Mouse (Mus musculus): Measurements from ENCODE around the gene Smdt1.
"Not testable (repeated sequence)": the region's sequence is repeated elsewhere in the genome, so short reads cannot be mapped to it uniquely, and the experiment has no call there.

The Smdt1 gene

DNA sequence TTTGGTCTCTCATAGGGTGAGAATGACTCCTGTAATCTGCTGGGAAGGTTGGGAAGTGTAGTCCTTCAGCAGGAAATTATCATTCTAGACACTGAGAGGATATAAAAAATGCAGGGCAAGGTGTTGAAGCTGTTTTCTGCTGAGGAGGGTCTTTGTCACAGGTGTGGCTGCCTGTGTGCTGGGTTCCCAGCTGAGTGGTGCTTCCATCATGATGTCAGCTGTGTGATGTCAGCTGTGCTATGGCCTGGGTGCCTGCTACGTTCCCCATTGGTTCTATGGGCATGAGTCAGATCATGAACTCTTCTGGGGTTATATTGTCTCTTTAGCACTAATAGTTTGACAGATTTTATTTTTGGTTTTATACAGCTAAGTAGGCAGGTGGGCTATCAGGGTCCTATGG, 30.1 kb downstream of the Smdt1 start:
- DNase-seq (ENCODE audit: low read depth, low spot score) = no peak

DNA sequence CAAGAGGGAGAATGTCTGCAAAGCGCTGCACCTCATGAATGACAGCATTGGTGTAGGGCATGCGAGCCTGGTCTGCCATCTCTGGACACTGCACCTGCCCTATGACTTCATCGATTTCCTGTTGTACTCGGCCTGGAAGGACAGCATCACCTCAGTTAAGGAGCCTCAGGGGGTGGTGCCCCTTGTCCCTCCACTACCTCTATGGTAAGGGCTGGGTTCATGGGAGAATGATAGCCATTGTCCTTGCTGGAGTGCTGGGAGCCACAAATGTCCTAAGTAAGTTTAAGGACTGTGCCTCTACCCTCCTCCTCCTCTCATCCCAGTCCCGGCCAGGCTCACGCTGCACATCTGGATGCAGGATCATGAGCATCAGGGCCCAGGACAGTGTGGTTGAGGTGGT, 33.7 kb downstream of the Smdt1 start:
- no peak for DNase-seq (ENCODE audit: low read depth, low spot score)

DNA sequence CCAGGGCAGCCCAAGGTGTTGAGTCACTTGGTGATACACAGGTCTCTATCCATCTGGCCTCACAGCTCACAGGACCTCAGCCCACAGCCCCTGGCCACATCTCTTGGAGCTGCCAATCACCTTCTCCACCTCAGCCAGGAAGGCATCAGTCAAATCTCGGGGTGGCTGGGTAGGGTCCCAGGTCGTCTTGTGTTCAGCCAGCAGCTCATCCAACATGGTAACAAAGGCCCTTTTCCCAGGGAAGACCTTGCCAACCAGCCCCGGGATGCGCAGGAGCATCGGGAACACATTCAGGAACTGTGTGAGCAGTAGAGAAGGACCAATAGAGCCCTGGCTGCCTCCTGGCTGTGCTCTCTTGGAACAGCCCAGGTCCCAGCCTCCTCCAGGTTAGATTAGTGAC, 34.2 kb downstream of the Smdt1 start:
- DNase-seq (ENCODE audit: low read depth, low spot score) = no peak

DNA sequence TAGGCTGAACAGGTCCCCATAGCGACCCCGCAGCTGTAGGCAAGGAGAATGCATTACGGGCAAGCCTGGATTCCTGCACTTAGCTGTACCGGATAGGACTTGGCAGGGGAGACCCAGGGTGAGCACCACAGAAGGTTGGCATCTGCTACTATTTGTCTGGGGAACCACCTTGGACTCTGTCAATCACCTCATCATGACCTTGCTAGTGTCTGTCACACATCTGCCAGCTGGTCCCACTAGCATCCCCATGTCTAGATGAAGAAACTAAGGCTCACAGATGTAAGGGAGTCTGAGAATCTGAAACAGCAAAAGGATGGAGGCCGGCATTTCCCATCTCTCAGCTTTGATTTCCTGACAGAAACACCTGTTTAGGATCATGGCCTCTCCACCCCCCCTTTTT, 35.7 kb downstream of the Smdt1 start:
- no peak for DNase-seq (ENCODE audit: low read depth, low spot score)

DNA sequence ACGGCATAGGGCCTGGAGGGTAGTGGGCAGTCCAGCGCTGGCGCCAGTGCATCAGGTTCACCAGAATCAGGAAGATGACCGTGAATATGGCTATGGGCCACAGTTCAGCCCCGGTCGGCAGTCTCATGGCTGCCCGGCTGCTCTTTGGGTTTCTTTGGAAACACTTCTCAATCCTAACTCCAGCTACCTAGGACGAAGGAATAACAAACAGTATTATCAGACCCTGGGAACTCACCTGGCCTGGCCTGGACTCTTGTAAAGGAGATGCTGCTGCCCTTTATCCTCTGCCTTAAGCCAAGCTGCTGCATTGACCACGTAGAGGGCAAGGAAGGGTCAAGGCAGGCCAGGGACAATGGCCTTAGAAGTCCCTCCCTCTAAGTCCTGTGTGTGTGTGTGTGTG, 37.1 kb downstream of the Smdt1 start:
- DNase-seq (ENCODE audit: low read depth, low spot score) = no peak

DNA sequence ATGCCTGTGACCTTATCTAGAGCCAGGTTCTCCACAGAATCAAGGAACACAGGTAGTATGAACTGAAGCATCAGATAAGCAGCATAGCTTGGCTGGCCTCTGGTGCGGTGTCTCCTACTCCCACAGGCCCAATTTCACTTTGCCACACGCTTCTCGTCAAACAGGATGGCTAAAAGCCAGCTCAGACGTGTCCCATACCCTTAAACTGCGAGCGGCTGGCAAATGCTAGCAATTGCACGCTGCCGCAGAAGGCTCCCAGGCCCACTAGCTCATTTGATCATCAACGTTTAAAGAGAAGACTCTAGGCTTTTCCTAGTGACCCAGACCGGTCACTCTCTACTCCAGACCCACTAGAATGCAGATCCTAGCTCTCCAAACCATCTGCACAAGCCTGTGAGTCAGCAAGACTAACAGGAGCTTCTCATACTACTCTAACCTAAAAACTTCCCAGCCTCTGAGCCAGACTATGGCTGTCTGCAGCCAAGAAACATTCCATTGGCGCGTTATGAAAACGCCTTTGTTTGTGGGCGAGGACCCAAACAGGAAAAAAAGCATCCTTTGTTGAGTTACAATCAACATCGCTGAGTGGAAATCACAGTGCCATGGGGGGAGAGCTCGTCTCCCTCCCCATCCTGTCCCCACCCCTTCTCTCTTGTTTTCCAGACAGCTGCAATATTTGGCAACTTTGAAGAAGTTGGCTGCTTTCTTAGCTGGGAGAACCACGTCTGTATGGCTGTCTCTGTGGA, 37.8 kb downstream of the Smdt1 start:
- DNase-seq (ENCODE audit: low read depth, low spot score) = peak; percentile 82

DNA sequence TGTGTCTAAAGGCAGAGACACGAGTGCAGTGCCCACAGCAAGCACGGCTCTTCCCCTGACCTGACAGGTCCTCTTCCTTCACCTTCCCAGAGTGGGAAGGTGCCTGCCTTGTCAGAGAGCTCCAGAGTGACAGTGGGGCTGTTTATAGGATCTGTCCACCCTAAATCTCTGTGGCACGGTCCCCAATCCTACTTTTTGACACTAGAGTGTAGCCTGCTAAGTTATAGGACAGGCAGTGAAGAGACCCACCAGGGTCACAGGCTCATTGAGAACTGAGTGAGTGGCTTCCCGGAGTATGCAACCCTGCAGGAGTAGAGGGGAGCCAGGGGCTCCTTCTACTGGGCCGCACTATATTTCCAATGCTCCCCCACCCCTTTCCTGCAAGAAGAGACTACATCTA, 38.9 kb downstream of the Smdt1 start:
- no peak for DNase-seq (ENCODE audit: low read depth, low spot score)

DNA sequence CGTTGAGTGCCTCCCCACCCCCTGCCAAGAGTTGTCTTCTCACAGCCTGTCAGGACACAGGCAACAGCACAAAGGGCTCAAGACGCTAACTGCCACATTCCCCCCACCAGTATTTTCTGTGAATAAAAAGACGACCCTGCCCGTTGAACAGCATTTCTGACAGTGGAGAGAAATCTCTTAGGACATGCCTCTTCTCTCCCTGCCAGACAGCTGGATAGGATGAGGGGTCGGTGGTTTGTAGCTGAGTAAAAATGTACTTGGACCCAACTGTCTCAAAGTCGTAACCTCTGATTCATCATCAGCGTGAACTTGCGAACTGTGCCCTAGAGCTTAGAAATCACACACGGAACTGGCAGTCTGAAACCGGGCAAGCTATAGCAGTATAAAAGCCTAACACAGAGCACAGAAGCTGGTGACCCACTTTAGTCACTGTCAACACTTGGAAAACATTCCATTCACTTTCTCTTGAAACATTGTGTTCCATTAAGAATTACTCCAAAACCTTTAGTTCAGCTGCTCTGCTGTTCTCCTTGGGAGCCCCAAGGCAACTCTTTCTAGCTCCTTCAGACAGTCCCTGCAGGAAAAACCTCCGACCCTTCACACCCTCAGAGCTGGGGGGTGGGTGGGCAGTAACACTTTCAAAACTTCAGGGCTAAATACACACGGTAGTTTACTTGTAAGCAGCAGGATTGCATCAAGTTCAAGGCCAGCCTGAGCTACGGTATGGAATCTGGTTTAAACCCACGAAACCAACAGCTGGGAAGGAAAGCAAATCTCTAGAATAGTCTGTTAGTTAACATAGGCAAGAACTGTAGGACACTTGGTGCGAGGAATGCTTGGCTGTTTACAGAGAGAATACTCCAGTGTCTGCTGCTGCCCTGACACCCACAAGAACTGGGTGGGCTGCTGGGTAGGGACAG, 39.8 kb downstream of the Smdt1 start:
- DNase-seq (ENCODE audit: low read depth, low spot score) = peak; percentile 52

DNA sequence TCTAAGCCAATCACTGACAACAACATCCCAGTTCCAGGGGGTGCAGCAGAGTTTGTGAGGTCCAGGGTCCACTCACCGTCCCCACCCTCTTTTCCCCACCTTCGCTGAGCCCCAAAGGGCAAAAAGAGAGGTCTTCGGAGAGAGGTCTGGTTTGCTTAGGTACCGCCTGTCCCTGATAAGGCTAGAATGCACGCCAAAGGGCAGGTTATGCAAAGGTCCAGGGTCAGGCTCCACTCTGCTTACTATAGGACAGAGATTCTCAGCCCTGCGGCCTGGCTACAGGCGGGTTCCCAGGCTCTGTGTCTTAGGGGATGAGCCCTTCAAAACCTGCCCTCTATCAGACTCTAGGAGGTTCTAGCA, 40.7 kb downstream of the Smdt1 start:
- DNase-seq (ENCODE audit: low read depth, low spot score) = no peak

DNA sequence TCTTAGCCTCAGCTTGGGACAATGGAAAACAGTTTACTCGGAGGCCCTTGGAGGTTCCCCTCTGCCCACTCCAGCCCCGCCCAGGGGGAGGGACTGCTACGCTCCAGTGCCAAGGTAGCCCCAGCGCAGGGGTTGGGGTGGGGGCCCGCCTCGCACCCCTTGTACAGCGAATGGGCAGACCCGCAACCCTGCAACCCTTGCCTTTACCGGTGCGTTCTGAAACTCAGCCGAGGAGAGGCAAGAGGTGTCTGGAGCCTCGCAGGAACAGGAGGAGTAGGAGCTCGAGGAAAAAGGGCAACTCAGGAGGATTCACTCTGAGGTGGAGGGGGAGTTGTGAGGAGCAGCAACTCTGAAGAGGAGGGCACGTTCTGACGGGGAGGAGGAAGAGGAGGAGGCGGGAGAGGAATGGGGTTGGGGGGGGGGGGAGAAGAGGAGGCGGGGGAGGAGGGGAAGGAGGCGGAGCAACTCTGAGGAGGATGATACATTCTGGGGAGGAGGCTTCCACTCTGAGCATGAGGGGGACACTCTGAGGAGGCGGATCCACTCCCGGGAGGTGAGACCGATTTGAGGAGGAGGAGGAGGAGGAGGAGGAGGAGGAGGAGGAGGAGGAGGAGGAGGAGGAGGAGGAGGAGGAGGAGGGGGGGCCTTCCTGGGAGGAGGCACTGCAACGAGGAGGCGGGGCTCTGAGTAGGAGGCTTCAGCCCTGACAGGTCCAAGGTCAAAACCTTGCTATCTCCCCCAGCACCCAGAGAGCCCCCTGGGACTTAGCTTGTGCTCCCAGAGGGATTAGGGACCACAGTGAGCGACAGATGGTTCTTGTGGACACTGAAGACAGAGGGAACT, 41.3 kb downstream of the Smdt1 start, which contains the start of gene Cyp2d22:
TSS of gene Cyp2d22 (minus strand) at position 390 of the 843 bp plus-strand sequence.
- peak; percentile 41 for DNase-seq (ENCODE audit: low read depth, low spot score)

DNA sequence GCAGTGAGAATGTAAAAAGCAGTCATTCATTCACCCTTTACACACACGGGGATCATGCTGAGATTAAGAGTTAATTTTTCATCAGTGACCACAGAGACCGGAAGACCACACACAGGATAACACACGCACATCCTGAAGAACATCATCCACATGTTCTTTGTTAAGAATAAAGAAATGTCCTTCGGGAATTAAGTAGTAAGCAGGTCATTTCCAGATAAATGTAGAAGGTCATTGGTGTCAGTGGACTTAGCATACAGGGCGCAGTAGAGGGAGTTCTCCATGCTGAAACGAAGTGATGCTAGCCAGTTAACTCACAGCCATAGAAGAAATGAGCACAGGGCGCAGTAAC, 41.9 kb downstream of the Smdt1 start:
- no peak for DNase-seq (ENCODE audit: low read depth, low spot score)

DNA sequence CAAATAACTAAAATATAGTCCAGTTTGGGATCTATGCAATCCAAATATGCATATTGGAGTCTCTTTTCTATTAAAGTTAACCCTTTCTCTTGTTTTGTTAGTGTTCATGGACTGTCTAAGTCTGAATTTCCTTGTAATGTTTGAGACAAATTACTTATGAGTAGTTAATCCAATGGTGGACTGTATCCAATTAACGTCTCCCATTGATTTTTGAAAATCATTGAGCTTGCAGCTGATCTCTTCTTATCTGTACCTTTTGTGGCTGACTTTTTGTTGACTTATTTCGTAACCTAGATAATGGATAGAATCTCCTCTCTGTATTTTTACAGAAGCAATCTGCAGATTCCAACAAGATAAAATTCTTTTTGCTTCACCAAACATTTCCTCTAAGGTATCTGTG, 43.7 kb downstream of the Smdt1 start:
- DNase-seq (ENCODE audit: low read depth, low spot score) = no peak

DNA sequence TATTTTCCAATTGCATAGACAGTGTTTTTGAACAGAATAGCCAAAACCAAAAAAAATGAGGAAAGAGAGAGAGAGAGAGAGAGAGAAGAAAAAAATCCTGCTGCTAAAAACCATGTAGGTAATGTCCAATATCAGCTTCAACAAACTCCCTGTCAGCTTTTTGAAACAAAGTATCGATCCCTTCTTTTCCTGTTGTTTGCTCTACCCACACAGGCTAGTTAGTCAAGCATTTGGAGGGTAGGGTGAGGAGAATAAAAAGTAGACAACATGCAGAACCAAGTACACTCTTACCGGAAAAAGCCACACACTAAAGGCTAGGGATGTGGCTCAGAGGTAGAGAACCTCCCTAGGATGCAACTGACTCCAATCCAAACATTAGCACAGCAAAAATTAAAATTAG, 47.0 kb downstream of the Smdt1 start:
- DNase-seq (ENCODE audit: low read depth, low spot score) = no peak

DNA sequence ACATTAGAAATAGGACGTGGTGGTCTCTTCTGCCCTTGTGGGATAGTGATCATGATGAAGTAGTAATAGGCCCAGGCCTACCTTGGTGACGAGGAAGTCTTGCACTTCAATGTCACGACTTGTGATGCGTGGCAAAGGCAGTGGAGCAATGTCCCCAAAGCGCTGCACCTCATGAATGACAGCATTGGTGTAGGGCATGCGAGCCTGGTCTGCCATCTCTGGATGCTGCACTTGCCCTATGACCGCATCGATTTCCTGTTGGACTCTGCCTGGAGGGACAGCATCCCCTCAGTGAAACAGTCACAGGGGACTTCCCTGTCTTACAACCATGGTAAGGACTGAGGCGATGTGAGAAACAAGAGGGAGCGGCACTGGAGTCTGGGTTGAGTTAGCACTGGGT, 51.2 kb downstream of the Smdt1 start:
- DNase-seq (ENCODE audit: low read depth, low spot score) = not testable (repeated sequence)

DNA sequence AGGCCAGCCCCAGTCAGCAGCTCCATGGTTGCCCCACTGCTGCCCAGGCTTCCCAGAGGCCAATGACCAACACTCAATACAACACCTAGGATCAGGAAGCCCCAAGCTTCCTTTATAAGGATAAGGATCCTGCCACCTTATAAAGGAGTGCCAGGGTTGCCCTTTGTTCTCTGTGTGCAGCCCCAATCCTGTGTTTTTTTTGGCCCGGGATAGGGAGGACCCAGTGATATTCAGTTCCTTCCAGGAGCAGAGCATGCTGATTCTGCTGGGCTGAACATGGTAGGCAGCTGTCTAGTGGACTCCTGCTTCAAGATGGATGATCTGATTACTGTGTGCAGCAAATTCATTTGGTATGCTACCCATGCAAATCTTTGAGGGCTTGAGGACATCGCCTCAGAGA, 55.2 kb downstream of the Smdt1 start, which contains the start of gene Cyp2d11:
TSS of gene Cyp2d11 (minus strand) at position 101 of the 400 bp plus-strand sequence.
- not testable (repeated sequence) for DNase-seq (ENCODE audit: low read depth, low spot score)

DNA sequence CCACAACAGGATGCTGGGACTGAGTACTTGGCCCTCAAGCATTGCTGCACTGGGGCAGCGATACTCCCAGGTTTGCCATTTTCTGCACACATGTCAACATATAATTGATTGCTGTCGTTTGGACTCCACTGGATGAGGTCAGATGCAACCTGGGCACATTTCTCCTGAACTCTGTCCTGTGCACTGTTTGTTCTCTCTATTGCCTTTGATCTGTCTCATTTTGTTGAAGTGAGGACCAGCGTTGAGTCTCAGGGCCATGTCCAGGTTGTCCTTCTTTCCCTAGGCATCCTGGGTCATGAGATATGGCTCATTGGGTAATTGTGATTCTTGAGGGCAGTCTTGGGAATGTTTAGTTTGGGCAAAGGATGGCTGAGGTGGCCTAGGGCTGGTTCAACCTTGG, 57.2 kb downstream of the Smdt1 start:
- DNase-seq (ENCODE audit: low read depth, low spot score) = not testable (repeated sequence)

All from skeletal muscle tissue, adult 2 months (tissue).